Mouse (Mus musculus) CH12.LX (cell line): ENCODE results near the gene Ptges3l. TPM values are rescaled to one million over a fixed set of nuclear protein-coding genes. Genes with fewer than 3 reads are reported as not detected.
"Not testable (repeated sequence)": the region's sequence is repeated elsewhere in the genome, so short reads cannot be mapped to it uniquely, and the experiment has no call there.

ENCODE experiments used
- DNase-seq: peaks from one replicate; pipeline ENCODE4 v3.0.0-alpha.2; 2013; ENCODE audit errors: extremely low read depth
- H3K27ac ChIP-seq: 2 replicates; pipeline ENCODE4 v1.5.1; 2012; ENCODE audit warnings: low read depth, mild to moderate bottlenecking, control low read depth, moderate library complexity; ENCODE audit not compliant: insufficient read depth
- H3K27me3 ChIP-seq: replicated peaks from 2 replicates; pipeline ENCODE3; 2012; ENCODE audit warnings: inconsistent platforms
- H3K36me3 ChIP-seq, 2 experiments: replicated peaks in 1 of 2; 2 replicates each; pipeline versions ENCODE3 to v1.6.1; 2012; ENCODE audit warnings: inconsistent platforms in 1 of 2, low read length in 1 of 2, mild to moderate bottlenecking in 1 of 2, mixed read lengths in 1 of 2, moderate library complexity in 1 of 2; ENCODE audit not compliant: control insufficient read depth in 1 of 2, insufficient read depth in 1 of 2
- H3K4me1 ChIP-seq, 2 experiments: 2 replicates each; pipeline ENCODE4 v1.6.1; 2012; ENCODE audit warnings: inconsistent platforms in 1 of 2, moderate library complexity in 1 of 2; ENCODE audit not compliant: insufficient read depth in 2 of 2, control insufficient read depth in 1 of 2
- H3K4me2 ChIP-seq: 2 replicates; pipeline ENCODE4 v1.6.1; 2012; ENCODE audit warnings: low read depth, mild to moderate bottlenecking, control low read depth; ENCODE audit not compliant: poor library complexity, insufficient read depth, severe bottlenecking
- H3K4me3 ChIP-seq, 3 experiments: fragments of 150-350 bp in 1 of 3; sonication (generic) in 1 of 3; replicated peaks in 1 of 3; 2 replicates each; pipeline versions ENCODE3 to v1.5.1; 2011 to 2012; ENCODE audit warnings: low read depth in 2 of 3, low read length in 2 of 3, mild to moderate bottlenecking in 2 of 3, moderate library complexity in 2 of 3, control low read depth in 1 of 3, improper control_type of control experiment in 1 of 3, inconsistent platforms in 1 of 3, mixed read lengths in 1 of 3; ENCODE audit not compliant: poor library complexity in 1 of 3
- H3K79me2 ChIP-seq: replicated peaks from 2 replicates; pipeline ENCODE4 v1.6.1; 2012; ENCODE audit warnings: mild to moderate bottlenecking, moderate library complexity; ENCODE audit not compliant: control insufficient read depth, poor library complexity, insufficient read depth, severe bottlenecking; ENCODE audit errors: extremely low read depth
- H3K9ac ChIP-seq: 2 replicates; pipeline ENCODE4 v1.6.1; 2012; ENCODE audit warnings: low read depth, mild to moderate bottlenecking, control low read depth, moderate library complexity; ENCODE audit not compliant: insufficient read depth
- H3K9me3 ChIP-seq: replicated peaks from 2 replicates; pipeline ENCODE3; 2012; ENCODE audit warnings: low read length, inconsistent platforms, mixed read lengths
- BHLHE40 ChIP-seq: IDR thresholded peaks from 2 replicates; pipeline ENCODE4 v1.6.1; 2011; ENCODE audit warnings: mild to moderate bottlenecking, low read depth, low read length, improper control_type of control experiment
- CHD1 ChIP-seq: IDR thresholded peaks from 2 replicates; pipeline ENCODE4 v1.6.1; 2012; ENCODE audit warnings: low read depth, low read length, improper control_type of control experiment, inconsistent platforms
- CHD2 ChIP-seq: IDR thresholded peaks from 2 replicates; pipeline ENCODE4 v1.6.1; 2011; ENCODE audit warnings: low read length, improper control_type of control experiment
- E2F4 ChIP-seq: IDR thresholded peaks from 2 replicates; pipeline ENCODE4 v1.6.1; 2011; ENCODE audit warnings: low read depth, low read length, improper control_type of control experiment; ENCODE audit not compliant: insufficient replicate concordance
- EP300 ChIP-seq: IDR thresholded peaks from 2 replicates; pipeline ENCODE4 v1.6.1; 2011; ENCODE audit warnings: low read length, improper control_type of control experiment
- GABPA ChIP-seq: IDR thresholded peaks from 2 replicates; pipeline ENCODE4 v1.6.1; 2012; ENCODE audit warnings: low read depth, low read length, improper control_type of control experiment, inconsistent platforms; ENCODE audit not compliant: insufficient replicate concordance
- HCFC1 ChIP-seq: IDR thresholded peaks from 2 replicates; pipeline ENCODE4 v1.6.1; 2012; ENCODE audit warnings: low read depth, mild to moderate bottlenecking, inconsistent platforms, low read length, improper control_type of control experiment
- JUN ChIP-seq: IDR thresholded peaks from 2 replicates; pipeline ENCODE4 v1.6.1; 2011; ENCODE audit warnings: low read depth, mild to moderate bottlenecking, low read length, improper control_type of control experiment, moderate library complexity; ENCODE audit not compliant: insufficient read depth
- PAX5 ChIP-seq: IDR thresholded peaks from 2 replicates; pipeline ENCODE4 v1.6.1; 2012; ENCODE audit warnings: low read length, inconsistent platforms, mixed read lengths
- POLR2AphosphoS2 ChIP-seq: IDR thresholded peaks from 2 replicates; pipeline ENCODE4 v1.6.1; 2011; ENCODE audit warnings: low read depth, low read length, improper control_type of control experiment
- RAD21 ChIP-seq: IDR thresholded peaks from 2 replicates; pipeline ENCODE4 v1.6.1; 2011; ENCODE audit warnings: low read depth, mild to moderate bottlenecking, low read length, improper control_type of control experiment, moderate library complexity
- SMC3 ChIP-seq: IDR thresholded peaks from 2 replicates; pipeline ENCODE4 v1.6.1; 2011; ENCODE audit warnings: low read depth, low read length, improper control_type of control experiment
- TBP ChIP-seq: conservative IDR thresholded peaks from 2 replicates; pipeline ENCODE4 v1.6.1; 2011; ENCODE audit warnings: low read depth, low read length, improper control_type of control experiment
- TCF12 ChIP-seq: IDR thresholded peaks from 2 replicates; pipeline ENCODE4 v1.6.1; 2014; ENCODE audit warnings: low read depth, mild to moderate bottlenecking, inconsistent platforms, low read length, improper control_type of control experiment
- USF2 ChIP-seq: conservative IDR thresholded peaks from 2 replicates; pipeline ENCODE4 v1.6.1; 2011; ENCODE audit warnings: low read depth, low read length, improper control_type of control experiment
- ZC3H11A ChIP-seq: IDR thresholded peaks from 2 replicates; pipeline ENCODE4 v1.6.1; 2012; ENCODE audit warnings: low read depth, mild to moderate bottlenecking, inconsistent platforms, low read length, improper control_type of control experiment
- ZNF384 ChIP-seq: IDR thresholded peaks from 2 replicates; pipeline ENCODE4 v1.6.1; 2012; ENCODE audit warnings: low read depth, low read length, improper control_type of control experiment, inconsistent platforms
- dilution Hi-C: fragments of 300-500 bp; cut with MboI; formaldehyde crosslinking; loops from 2 replicates; pipeline ENCODE4 v1.14.3; 2020; ENCODE audit warnings: low sequenced_read_pairs; ENCODE audit not compliant: extremely low pct_unique_long_range_greater_than_20kb, extremely low pct_ligation_motif_present
- in situ Hi-C: fragments of 300-500 bp; cut with MboI; formaldehyde crosslinking; loops from 3 replicates; pipeline ENCODE4 v1.14.3; 2019; ENCODE audit warnings: low sequenced_read_pairs, low pct_ligation_motif_present, low pct_unique_long_range_greater_than_20kb, mixed read lengths
- polyA plus RNA-seq: library from polyadenylated mRNA; unstranded; fragments of >175 nt; gene quantifications from 2 replicates; pipeline ENCODE4 v1.2.1, GENCODE M21; 2012; ENCODE audit warnings: low read depth; ENCODE audit not compliant: insufficient read length
- total RNA-seq, 2 experiments: library from RNA; depleted of rRNA; stranded (reverse); fragments of 300-350 nt in 1 of 2; fragments of >200 nt in 1 of 2; gene quantifications; 2 replicates each; pipeline ENCODE4 v1.2.3; 2012 to 2014

Ptges3l gene
- total and polyA plus RNA-seq, 3 experiments, result 1.9 to 3.0 (median 2.4) TPM

DNA sequence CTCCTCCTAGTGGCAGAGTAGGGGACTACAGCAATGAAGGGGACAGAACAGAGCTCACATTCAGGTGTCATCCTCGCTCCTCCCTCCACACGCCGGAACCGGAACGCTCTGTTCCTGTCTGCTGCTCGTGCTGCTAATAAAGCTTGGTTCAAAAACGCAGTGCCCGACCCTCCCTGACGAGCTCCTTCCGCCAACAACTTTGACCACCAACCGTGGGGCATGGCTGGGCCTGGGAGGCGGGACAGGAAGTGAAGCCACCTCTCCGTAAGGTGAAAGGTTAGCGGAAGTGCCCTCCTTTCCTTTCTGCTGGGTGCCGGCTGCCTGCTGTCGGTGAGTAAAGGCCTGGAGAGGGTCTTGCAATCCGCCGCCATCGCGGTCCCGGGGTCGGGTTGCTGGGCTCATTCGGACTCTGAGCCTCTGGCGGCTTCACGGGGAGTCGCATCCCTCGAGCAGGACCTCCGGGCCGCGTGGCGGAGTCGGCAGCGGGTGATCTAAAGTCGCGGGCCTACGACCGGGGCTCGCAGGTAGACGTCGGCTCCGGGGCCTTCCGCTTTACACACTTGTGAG is 17.1 kb upstream of the Ptges3l start, which contains the start of gene Rpl27 (continued):
- TF ChIP-seq BHLHE40, result peak; percentile 64
- TF ChIP-seq E2F4, result no peak
- peak; percentile 97 for TF ChIP-seq TCF12
- peak; percentile 95 for TF ChIP-seq HCFC1
- no peak for TF ChIP-seq ZC3H11A
- TF ChIP-seq CHD1, result no peak
- TF ChIP-seq ZNF384, result peak; percentile 75

DNA sequence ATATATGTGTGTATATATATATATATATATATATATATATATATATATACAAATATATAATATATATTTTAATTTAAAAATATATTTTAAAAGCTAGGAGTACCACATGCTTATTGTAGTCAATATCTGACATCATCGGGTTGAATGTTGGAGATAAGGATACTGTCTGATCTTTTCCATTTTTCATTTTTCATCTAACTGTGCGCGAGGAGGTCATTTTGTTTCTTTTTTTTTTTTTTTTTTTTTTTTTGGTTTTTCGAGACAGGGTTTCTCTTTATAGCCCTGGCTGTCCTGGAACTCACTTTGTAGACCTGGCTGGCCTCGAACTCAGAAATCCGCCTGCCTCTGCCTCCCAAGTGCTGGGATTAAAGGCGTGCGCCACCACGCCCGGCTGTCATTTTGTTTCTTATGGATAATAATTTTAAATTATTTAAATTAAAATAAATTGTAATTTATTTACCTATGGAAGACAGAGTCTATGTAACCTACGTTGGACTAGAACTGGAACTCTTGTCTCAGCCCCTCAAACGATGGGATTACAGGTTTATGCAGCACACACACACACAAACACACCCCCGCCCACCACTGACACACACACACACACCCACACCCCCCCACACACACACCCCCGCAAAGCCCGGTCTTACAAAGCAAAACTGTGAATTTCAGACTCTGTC is 16.5 kb upstream of the Ptges3l start:
- Histone ChIP-seq H3K9ac (peak overlapping the region; percentile 54; the same call in 1 of the 2 replicates), H3K36me3 (peaks cover 29 to 38% of the 10 kb centered on the region in 2 experiments), H3K4me3 (peak overlapping the region; percentile 43 to 98 (median 56)), H3K4me2 (peak overlapping the region; percentile 23; the same call in 1 of the 2 replicates), H3K79me2 (peaks cover 32% of the 10 kb centered on the region)
- H3K27ac ChIP-seq, H3K27me3 ChIP-seq, in situ Hi-C loops, dilution Hi-C loops: not testable (repeated sequence)
- peak; percentile 74; the same call in 1 of the 2 replicates for TF ChIP-seq CHD1
- peak; percentile 69; the same call in 1 of the 2 replicates for TF ChIP-seq ZNF384
- peak; percentile 34; the same call in 1 of the 2 replicates for TF ChIP-seq EP300
- TF ChIP-seq, all 38 proteins: peak for 3; not testable (repeated sequence) for 35
- DNase-seq, H3K9me3 ChIP-seq: not testable (repeated sequence)
- H3K4me1 ChIP-seq, result peaks cover 12 to 25% of the 10 kb centered on the region in 2 experiments

DNA sequence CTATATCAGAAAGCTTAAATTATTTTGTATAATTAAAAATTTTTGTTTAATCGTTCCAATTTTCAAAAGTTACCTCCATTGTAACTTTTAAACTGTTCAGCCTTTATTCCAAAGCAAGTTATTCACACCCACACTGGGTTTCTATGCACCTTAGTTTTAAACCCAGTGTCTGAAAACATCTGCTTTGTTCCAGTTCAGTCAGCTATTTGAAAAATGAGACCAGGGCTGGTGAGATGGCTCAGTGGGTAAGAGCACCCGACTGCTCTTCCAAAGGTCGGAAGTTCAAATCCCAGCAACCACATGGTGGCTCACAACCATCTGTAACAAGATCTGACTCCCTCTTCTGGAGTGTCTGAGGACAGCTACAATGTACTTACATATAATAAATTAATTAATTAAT is 12.9 kb upstream of the Ptges3l start:
- H3K27me3 ChIP-seq, dilution Hi-C loops, H3K4me3 ChIP-seq, in situ Hi-C loops, H3K27ac ChIP-seq, DNase-seq, H3K4me2 ChIP-seq, H3K79me2 ChIP-seq, H3K9me3 ChIP-seq, H3K4me1 ChIP-seq, H3K9ac ChIP-seq: not testable (repeated sequence)
- peak; percentile 70; the same call in 1 of the 2 replicates for TF ChIP-seq TBP
- peaks cover 32 to 39% of the 10 kb centered on the region in 2 experiments for H3K36me3 ChIP-seq

GRCm38 (mm10) chr11:101436916-101437315 is 11.8 kb upstream of the Ptges3l start:
- H3K79me2 ChIP-seq, result no peaks in the 10 kb centered on the region
- no peaks in the 10 kb centered on the region for H3K4me1 ChIP-seq
- no peak overlapping the region for H3K27ac ChIP-seq
- in situ Hi-C loops (no loop called here), dilution Hi-C loops (no loop called here)
- H3K36me3 ChIP-seq, result peaks cover 35 to 44% of the 10 kb centered on the region in 2 experiments
- no peak for DNase-seq
- no peak for TF ChIP-seq USF2
- TF ChIP-seq E2F4, result no peak
- TF ChIP-seq GABPA, result no peak
- no peak for TF ChIP-seq EP300
- TF ChIP-seq JUN, result no peak
- TF ChIP-seq CHD2, result no peak
- no peak for TF ChIP-seq SMC3
- TF ChIP-seq RAD21, result no peak
- no peak for TF ChIP-seq POLR2AphosphoS2
- no peak for TF ChIP-seq PAX5
- H3K4me3 ChIP-seq, result no peak overlapping the region
- H3K9me3 ChIP-seq, result no peaks in the 10 kb centered on the region
- no peak overlapping the region for H3K4me2 ChIP-seq
- no peak overlapping the region for H3K9ac ChIP-seq
- H3K27me3 ChIP-seq, result no peaks in the 10 kb centered on the region
